Mouse (Mus musculus): ENCODE data around the gene Rgl1. TPM values are rescaled to one million over a fixed set of nuclear protein-coding genes. Genes with fewer than 3 reads are reported as not detected.

Rgl1 gene
- polyA plus RNA-seq, 1 experiment, result 3.0 TPM

GRCm38 (mm10) chr1:152520798-152521575, 245.2 kb downstream of the Rgl1 start:
- TF ChIP-seq CTCF (IDR thresholded peaks at IDR 0.05; ENCODE audit: low read depth, low read length) (peak; percentile 73), POLR2A (IDR thresholded peaks at IDR 0.05; ENCODE audit: insufficient read depth, low read length) (no peak)
- Histone ChIP-seq H3K9me3 (replicated peaks; ENCODE audit: control insufficient read depth, insufficient read depth, low read length, poor library complexity, severe bottlenecking) (no peaks in the 10 kb centered on the region), H3K27ac (ENCODE audit: insufficient read depth, low read length) (no peak overlapping the region), H3K4me3 (ENCODE audit: low read depth, low read length) (no peak overlapping the region), H3K36me3 (ENCODE audit: control insufficient read depth, insufficient read depth, low read length, poor library complexity, severe bottlenecking) (no peaks in the 10 kb centered on the region), H3K27me3 (ENCODE audit: control insufficient read depth, insufficient read depth, low read length, poor library complexity, severe bottlenecking) (no peaks in the 10 kb centered on the region), H3K9ac (ENCODE audit: low read depth, poor library complexity, severe bottlenecking) (no peak overlapping the region), H3K4me1 (ENCODE audit: control insufficient read depth, insufficient read depth, low read length) (no peaks in the 10 kb centered on the region)

- TF ChIP-seq EP300 (IDR thresholded peaks at IDR 0.05; ENCODE audit: insufficient read depth, low read depth, low read length) (no peak), POLR2A (IDR thresholded peaks at IDR 0.05; ENCODE audit: insufficient read depth, low read length) (no peak), CTCF (IDR thresholded peaks at IDR 0.05; ENCODE audit: low read depth, low read length) (no peak)
- H3K9me3 ChIP-seq (replicated peaks; ENCODE audit: control insufficient read depth, insufficient read depth, low read length, poor library complexity, severe bottlenecking), result no peaks in the 10 kb centered on the region
- H3K36me3 ChIP-seq (ENCODE audit: control insufficient read depth, insufficient read depth, low read length, poor library complexity, severe bottlenecking), result no peaks in the 10 kb centered on the region
- H3K9ac ChIP-seq (ENCODE audit: low read depth, poor library complexity, severe bottlenecking), result no peak overlapping the region
- no peak overlapping the region for H3K4me3 ChIP-seq (ENCODE audit: low read depth, low read length)
- H3K27ac ChIP-seq (ENCODE audit: insufficient read depth, low read length), result no peak overlapping the region
- H3K4me1 ChIP-seq (ENCODE audit: control insufficient read depth, insufficient read depth, low read length), result no peaks in the 10 kb centered on the region
- H3K27me3 ChIP-seq (ENCODE audit: control insufficient read depth, insufficient read depth, low read length, poor library complexity, severe bottlenecking), result no peaks in the 10 kb centered on the region
Measured at GRCm38 (mm10) chr1:152518971-152519370, 247.2 kb downstream of the Rgl1 start.

GRCm38 (mm10) chr1:152517057-152517570, 249.0 kb downstream of the Rgl1 start:
- TF ChIP-seq POLR2A (IDR thresholded peaks at IDR 0.05; ENCODE audit: insufficient read depth, low read length) (no peak), CTCF (IDR thresholded peaks at IDR 0.05; ENCODE audit: low read depth, low read length) (no peak), EP300 (IDR thresholded peaks at IDR 0.05; ENCODE audit: insufficient read depth, low read depth, low read length) (no peak)
- H3K9me3 ChIP-seq (replicated peaks; ENCODE audit: control insufficient read depth, insufficient read depth, low read length, poor library complexity, severe bottlenecking), result no peaks in the 10 kb centered on the region
- no peaks in the 10 kb centered on the region for H3K36me3 ChIP-seq (ENCODE audit: control insufficient read depth, insufficient read depth, low read length, poor library complexity, severe bottlenecking)
- no peaks in the 10 kb centered on the region for H3K4me1 ChIP-seq (ENCODE audit: control insufficient read depth, insufficient read depth, low read length)
- no peak overlapping the region for H3K27ac ChIP-seq (ENCODE audit: insufficient read depth, low read length)
- H3K27me3 ChIP-seq (ENCODE audit: control insufficient read depth, insufficient read depth, low read length, poor library complexity, severe bottlenecking), result no peaks in the 10 kb centered on the region
- H3K4me3 ChIP-seq (ENCODE audit: low read depth, low read length), result no peak overlapping the region
- no peak overlapping the region for H3K9ac ChIP-seq (ENCODE audit: low read depth, poor library complexity, severe bottlenecking)

- Histone ChIP-seq H3K36me3 (ENCODE audit: control insufficient read depth, insufficient read depth, low read length, poor library complexity, severe bottlenecking) (no peaks in the 10 kb centered on the region), H3K27me3 (ENCODE audit: control insufficient read depth, insufficient read depth, low read length, poor library complexity, severe bottlenecking) (no peaks in the 10 kb centered on the region), H3K4me3 (ENCODE audit: low read depth, low read length) (no peak overlapping the region), H3K27ac (ENCODE audit: insufficient read depth, low read length) (no peak overlapping the region), H3K9me3 (replicated peaks; ENCODE audit: control insufficient read depth, insufficient read depth, low read length, poor library complexity, severe bottlenecking) (no peaks in the 10 kb centered on the region), H3K4me1 (ENCODE audit: control insufficient read depth, insufficient read depth, low read length) (no peaks in the 10 kb centered on the region), H3K9ac (ENCODE audit: low read depth, poor library complexity, severe bottlenecking) (no peak overlapping the region)
- TF ChIP-seq CTCF (IDR thresholded peaks at IDR 0.05; ENCODE audit: low read depth, low read length), result no peak
- TF ChIP-seq EP300 (IDR thresholded peaks at IDR 0.05; ENCODE audit: insufficient read depth, low read depth, low read length), result no peak
- TF ChIP-seq POLR2A (IDR thresholded peaks at IDR 0.05; ENCODE audit: insufficient read depth, low read length), result no peak
Measured at GRCm38 (mm10) chr1:152514256-152514655, 251.9 kb downstream of the Rgl1 start.

- no peaks in the 10 kb centered on the region for H3K27me3 ChIP-seq (ENCODE audit: control insufficient read depth, insufficient read depth, low read length, poor library complexity, severe bottlenecking)
- H3K9ac ChIP-seq (ENCODE audit: low read depth, poor library complexity, severe bottlenecking), result no peak overlapping the region
- H3K4me1 ChIP-seq (ENCODE audit: control insufficient read depth, insufficient read depth, low read length), result no peaks in the 10 kb centered on the region
- no peaks in the 10 kb centered on the region for H3K9me3 ChIP-seq (replicated peaks; ENCODE audit: control insufficient read depth, insufficient read depth, low read length, poor library complexity, severe bottlenecking)
- H3K4me3 ChIP-seq (ENCODE audit: low read depth, low read length), result no peak overlapping the region
- no peaks in the 10 kb centered on the region for H3K36me3 ChIP-seq (ENCODE audit: control insufficient read depth, insufficient read depth, low read length, poor library complexity, severe bottlenecking)
- H3K27ac ChIP-seq (ENCODE audit: insufficient read depth, low read length), result no peak overlapping the region
- peak; percentile 16 for TF ChIP-seq CTCF (IDR thresholded peaks at IDR 0.05; ENCODE audit: low read depth, low read length)
- no peak for TF ChIP-seq EP300 (IDR thresholded peaks at IDR 0.05; ENCODE audit: insufficient read depth, low read depth, low read length)
Measured at GRCm38 (mm10) chr1:152511237-152511636, 254.9 kb downstream of the Rgl1 start.

- H3K27ac ChIP-seq (ENCODE audit: insufficient read depth, low read length), result no peak overlapping the region
- H3K27me3 ChIP-seq (ENCODE audit: control insufficient read depth, insufficient read depth, low read length, poor library complexity, severe bottlenecking), result no peaks in the 10 kb centered on the region
- H3K4me3 ChIP-seq (ENCODE audit: low read depth, low read length), result no peak overlapping the region
- no peaks in the 10 kb centered on the region for H3K9me3 ChIP-seq (replicated peaks; ENCODE audit: control insufficient read depth, insufficient read depth, low read length, poor library complexity, severe bottlenecking)
- no peak for TF ChIP-seq POLR2A (IDR thresholded peaks at IDR 0.05; ENCODE audit: insufficient read depth, low read length)
- no peak for TF ChIP-seq CTCF (IDR thresholded peaks at IDR 0.05; ENCODE audit: low read depth, low read length)
- TF ChIP-seq EP300 (IDR thresholded peaks at IDR 0.05; ENCODE audit: insufficient read depth, low read depth, low read length), result no peak
- H3K9ac ChIP-seq (ENCODE audit: low read depth, poor library complexity, severe bottlenecking), result no peak overlapping the region
- H3K36me3 ChIP-seq (ENCODE audit: control insufficient read depth, insufficient read depth, low read length, poor library complexity, severe bottlenecking), result no peaks in the 10 kb centered on the region
- no peaks in the 10 kb centered on the region for H3K4me1 ChIP-seq (ENCODE audit: control insufficient read depth, insufficient read depth, low read length)
Measured at GRCm38 (mm10) chr1:152508481-152509220, 257.5 kb downstream of the Rgl1 start.
